Mouse (Mus musculus) layer of hippocampus, adult 11-12 months (tissue): ENCODE results near the gene Tmem163.
A peak's percentile ranks its signal among the peaks of the same experiment; 100 is the strongest.

Experiments used
- DNase-seq: peaks from one replicate; pipeline ENCODE4 v3.0.0; 2022; ENCODE audit warnings: low spot score

Gene Tmem163

DNA sequence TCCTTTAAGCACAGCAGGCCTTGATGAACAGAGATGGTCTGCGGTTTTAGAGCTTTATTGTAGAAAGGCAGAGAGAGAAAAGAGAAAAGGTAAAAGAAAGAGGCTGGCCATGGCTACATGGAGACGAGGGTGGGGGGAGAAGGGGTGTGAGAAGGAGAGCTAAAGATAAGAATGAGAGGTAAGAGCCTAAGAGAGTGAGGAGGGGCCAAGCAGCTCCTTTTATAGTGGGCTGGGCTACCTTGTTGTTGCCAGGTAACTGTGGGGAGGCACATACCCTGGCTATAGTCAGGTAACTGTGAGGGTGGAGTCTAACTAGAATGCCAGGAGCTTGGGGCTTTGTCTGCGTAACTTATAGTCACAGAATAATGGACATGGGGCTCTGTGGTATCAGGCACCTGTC is 110.7 kb downstream of the Tmem163 start:
- DNase-seq: no peak

DNA sequence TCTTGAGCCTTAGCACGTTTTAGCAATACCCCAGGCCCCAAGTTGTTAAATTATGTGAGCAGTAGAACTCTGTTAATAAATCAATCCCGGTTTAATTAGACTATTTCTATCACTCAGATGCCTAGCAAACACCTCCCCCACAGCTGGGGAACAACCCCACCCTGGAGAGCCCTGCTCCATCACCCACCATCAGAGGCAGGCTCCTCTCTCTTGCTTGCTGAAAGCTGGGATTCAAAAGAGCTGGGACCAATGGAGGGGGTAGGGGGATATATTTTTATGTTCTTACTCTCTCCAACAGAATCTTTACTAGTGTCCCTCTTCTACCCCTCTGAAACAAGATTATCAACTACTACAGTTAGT is 122.9 kb downstream of the Tmem163 start:
- no peak for DNase-seq

DNA sequence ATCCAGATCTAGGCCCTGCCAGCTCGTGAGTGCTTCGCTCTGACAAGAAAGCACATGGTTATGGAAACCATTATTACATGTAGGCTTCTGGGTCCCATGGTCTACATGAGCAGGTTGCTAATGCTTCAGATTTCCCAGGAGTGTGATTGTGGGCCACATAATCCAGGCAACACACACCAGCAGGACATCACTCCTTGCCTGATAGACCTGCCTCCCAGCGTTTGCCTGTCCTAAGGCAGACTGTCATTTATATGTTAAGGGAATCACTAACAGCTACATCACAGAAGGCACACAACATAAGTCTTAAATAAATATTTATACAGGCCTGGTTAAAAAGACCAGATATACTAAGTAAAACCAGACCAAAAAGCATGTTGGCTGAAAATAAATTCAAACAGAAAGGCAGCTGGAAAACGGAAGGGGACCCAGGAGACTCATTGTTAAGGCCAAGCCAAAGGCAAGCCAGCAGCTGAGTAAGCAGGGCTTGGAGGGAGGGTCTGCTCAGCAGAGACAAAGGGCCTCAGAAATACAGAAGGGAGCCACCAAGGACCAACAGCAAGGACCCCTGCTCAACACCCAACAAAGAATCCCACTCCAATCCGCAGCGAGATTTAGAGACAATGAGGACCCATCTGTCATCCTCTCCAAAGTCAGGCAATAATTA is 123.4 kb downstream of the Tmem163 start:
- no peak for DNase-seq

DNA sequence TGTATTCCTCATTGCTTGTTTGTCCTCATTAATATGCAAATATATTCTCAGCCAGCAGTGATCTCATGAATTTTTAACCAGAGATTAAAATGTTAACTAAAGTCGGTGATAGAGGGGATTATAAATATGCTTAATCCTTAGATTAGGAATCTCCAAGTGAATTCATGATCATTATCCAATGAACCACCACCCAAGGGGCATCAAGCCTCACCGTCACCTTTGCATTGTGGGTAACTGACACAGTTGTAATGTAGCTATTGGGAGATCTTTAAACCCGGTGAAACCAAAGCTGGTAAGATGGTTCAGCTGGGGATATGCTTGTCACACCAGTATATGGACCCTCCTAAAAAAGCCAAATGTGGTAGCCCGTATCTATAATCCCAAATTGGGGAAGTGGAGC is 131.3 kb downstream of the Tmem163 start:
- no peak for DNase-seq

DNA sequence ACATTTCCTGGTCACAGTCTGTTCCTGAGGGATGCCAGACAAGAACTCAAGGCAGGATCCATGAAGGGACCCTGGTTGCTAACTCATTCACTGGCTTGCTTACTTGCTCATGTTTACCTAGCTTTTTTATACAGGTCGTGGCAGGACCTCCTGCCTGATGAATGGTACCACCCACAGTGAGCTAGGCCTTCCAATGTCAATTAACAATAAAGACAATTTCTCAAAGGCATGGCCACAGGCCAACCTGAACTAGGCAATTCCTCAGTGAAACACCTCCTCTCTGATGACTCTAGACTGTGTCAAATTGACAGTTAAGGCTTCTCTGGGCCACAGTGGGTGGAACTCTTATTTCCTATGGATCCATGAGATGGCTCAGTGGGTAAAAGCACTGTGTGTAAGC is 136.6 kb downstream of the Tmem163 start:
- DNase-seq: no peak

DNA sequence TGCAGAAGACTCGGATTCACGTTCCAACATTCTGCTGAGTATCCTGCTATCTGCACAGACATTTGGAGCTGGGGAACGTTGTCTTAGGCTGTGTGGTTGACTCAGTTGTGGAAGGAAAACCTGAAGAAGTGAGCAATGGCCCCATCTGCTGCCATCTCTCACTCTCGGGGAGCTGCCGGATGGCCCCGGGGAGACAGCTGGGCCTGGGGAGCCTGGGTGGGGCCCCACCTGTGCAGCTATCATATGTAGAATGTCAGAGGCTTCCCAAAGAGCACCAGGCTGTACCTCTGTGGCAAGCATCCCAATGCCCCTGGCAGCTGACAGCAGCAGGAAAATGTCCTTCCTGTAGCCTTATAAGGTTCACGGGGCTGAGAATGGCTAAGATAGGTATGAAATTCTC is 137.4 kb downstream of the Tmem163 start:
- peak; percentile 43 for DNase-seq

DNA sequence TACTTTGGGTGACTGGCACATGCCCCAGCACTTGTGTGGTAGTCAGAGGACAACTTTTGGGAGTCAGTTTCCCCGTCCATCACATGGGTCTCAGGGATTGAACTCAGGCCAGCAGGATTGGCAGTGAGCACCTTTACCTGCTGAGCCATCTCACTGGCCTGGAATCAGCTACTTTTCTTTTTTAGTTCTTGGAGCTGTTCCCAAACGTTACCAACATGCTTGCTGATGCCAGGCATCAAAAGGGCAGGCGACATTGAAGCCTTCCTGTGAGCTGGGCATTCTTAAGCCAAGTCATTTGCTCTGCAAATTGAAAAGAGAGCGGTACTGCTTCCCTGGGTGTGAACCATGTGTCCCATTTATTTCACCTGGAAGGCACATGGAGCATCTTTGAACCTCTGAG is 137.8 kb downstream of the Tmem163 start:
- no peak for DNase-seq

DNA sequence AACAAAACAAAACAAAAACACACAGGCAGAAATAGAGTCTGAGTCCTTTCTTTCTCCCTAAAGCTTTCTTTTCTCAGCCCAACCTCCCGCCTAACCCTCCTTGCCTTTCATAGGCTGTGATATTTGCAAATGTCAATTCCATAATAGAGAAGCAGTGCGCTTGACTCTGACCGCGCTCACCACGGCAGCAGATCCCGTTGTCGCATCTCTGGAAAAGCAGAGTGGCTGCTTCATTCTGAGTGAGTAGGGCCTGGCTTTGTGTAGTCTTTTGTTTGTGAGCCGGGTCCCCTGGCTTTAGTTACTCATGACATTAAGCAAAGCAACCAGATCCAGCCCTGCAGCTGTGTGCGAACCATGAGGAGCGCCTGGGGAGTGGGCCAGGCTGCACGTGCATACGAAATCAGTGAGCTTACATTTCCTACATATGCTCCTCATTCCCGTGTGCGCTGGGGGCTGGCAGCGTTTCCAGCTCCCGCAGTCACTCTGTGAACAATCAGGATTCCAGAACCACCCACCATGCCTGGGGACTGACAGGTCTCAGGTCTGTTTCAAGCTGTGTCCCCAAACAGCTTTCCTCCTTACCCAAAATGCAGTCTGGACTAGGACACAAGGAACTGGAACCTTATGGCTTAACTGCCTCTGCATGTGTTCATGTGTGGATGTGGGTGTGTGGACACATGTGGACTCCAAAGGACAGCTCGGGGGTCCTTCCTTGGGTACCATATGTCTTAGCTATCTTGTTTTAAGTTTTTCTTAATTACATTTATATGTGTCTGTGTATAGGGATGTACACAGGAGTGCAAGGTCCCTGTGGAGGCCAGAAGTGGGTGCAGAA is 141.9 kb downstream of the Tmem163 start:
- peak; percentile 21 for DNase-seq

DNA sequence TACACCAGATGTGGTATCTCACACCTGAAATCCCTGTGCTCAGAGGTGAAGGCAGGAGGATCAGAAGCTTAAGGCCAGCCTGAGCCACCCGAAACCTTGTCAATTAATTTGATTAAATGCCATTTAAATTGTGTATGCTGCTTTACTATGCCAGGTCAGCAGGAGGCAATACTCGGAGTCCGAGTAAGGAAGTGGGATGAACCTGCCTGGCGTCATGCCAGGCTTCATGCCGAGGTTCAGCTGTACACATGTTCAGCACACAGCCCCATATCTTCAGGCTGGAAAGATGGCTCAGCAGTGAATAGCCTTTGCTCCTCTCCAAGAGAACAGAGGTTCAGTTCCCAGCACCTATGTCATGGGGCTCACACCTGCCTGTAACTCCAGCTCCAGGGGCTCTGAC is 142.9 kb downstream of the Tmem163 start:
- no peak for DNase-seq

DNA sequence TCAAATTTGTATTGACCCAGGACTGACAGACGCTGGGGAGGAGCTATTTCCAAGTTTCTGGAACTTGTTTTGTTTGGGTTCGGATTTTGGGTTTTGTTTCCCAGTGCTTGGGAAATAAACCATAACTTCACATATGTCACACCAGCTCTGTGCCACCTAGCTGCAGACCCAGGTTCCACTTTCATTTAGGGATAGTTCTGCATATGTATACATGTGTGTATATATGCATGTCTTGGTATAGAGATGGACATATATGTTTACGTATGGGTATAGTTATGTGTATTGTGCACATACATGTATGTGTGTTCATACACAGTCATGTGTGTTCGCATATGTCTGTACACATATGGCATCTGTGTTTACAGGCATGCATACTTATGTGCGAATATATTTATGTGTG is 147.6 kb downstream of the Tmem163 start:
- no peak for DNase-seq

DNA sequence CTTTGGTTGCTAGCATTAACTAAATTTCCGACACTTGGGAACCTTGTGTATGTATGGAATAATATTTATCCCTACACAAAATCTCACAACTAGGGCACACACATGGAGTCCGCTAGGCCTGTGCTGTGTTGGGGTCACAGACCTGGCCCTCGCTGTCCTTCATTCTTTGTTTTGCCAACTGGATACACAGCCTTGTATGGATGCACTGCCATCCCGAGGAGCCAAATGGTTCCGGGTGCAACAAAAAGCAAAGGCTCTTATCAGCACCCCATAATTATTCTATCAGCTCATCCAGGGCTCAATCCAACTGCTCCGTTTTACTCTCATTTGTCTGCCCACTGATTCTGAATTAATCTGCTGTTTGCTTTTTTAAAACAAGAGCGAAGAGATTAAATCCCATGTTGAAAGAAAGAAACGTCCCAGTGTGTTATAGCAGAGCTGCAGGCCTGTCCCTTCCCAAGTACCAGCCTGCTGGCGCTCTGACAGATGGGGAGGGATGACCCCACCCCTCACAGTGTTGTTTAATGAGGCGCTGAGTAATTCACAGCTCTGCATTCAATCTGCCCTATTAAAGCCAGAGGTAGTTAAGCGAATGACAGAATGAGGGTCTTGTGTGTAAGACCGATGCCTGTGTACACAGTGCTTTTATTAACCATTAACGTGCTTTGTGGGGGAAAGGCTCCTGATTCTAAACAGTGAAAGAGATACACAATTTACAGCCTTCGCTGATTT is 148.3 kb downstream of the Tmem163 start:
- no peak for DNase-seq

DNA sequence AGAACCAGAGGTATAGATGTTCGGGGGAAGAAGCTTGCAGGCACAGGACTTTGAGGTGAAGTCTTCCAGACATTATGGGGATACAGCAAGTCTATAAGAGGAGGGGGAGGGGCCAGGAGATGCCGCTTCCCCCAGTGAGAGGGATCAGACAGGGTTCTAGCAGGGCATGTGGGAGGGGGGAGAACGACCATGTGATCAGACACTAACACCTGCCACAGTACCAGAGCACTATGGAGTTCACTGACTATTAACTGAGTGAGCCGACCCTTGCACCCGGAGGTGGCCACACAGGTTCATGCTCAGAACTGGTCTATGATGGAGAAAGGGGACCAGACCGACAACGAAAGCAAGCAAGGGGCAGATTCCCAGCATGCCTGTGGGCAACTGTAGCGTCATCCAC is 156.0 kb downstream of the Tmem163 start:
- DNase-seq: no peak

DNA sequence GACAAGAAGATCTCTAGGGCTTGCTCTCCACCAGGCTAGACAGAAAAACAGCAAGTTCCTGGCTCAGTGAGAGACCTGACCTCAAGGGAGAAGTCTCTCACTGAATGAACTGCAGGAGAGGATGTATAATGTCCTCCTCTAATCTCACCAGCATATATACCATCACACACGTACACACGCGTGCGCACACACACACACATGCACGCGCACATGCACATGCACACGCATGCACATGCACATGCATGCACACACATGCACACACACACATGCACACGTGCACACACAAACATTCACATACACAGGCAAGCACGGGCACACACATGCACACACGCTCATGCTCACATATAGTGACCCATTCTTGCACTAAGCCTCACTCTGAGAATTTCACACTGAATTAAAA is 164.5 kb downstream of the Tmem163 start:
- no peak for DNase-seq

DNA sequence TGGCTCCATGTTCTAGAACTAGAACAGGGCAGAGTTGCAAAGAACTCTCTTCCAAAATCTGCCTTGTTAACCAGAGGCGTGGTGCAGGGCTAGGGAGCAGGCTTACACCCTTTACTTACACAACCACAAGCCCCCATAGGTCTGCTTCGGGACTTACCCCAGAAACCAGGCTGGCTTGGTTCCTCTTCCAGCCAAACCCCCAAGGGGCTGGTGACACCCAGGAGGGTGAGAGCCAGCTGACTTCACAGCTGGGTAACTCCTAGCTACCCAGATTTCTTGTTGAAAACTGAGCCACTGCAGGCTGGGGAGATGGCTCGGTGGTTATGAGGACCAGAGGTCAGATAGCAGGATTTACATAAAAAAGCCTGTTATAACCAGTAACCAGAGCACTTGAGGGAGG is 164.9 kb downstream of the Tmem163 start:
- no peak for DNase-seq

DNA sequence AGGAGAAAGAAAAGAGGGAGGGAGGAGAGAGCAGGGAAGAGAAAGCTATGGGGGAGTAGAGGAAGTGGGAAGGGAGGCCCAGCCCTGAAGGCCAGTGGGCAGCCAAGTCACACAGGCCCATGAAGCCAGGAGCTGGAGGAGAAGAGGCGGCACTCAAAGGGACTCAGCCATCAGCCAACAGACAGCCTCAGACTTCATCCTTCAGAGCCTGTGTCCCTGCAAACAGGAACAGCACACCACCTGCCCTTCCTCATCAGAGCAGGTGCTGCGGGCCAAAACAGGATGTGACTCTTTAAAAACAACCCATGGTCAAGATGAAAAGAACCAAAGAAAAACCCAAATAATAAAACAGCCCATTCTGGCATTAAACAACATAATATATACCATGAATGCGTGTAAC is 165.7 kb downstream of the Tmem163 start:
- no peak for DNase-seq

DNA sequence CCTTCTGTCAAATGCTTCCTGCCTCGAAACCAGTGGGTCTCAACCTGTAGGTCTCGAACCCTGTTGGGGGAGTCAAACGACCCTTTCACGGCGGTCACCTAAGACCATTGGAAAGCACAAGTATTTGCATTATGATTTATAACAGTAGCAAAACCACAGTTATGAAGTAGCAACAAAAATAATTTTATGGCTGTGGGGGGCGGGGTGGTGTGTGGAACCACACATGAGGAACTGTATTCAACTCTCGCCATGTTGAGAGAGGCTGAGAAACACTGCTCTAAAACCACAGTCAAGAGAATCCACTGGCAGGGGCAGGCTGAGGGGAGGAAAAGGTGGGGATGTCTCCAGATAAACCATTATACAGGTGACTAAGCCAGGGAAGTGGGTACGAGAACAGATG is 166.2 kb downstream of the Tmem163 start:
- DNase-seq: no peak

DNA sequence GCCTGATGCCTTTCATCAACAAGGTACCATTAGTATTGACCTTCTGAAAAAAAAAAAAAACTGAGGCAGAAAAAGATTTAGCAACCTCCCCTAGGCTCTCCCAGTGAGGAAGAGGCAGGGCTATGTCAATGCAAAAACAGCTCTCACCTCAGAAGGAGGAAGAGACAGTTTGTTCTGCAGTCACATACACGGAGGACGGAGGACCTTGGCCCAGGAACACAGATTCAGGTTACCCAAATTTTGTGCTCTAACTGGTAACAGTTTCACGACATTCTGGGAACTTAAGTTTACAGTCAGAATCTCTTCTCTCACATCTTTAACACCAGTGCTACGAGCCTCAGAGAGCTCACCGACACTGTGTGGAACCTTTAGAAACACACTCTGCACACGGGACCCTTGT is 166.6 kb downstream of the Tmem163 start:
- DNase-seq: no peak

DNA sequence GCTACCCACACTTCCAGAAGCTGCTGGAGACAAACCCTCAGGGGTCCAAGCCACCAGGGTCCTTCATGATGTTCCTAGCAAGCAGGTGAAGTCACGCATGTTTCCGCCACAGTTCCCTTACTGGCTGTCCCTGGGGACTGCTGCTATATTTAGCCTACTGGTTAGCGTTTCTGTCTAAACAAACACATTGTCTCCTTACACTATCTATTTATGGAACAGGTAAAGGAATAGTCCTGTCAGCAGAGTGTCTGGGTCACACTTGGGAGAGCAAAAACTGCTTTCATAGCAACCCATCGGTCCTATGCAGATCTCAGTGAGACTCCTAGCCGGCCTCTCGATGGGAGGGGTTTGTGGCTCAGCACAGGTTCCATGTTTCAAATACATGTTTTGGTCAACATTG is 168.0 kb downstream of the Tmem163 start:
- DNase-seq: no peak

DNA sequence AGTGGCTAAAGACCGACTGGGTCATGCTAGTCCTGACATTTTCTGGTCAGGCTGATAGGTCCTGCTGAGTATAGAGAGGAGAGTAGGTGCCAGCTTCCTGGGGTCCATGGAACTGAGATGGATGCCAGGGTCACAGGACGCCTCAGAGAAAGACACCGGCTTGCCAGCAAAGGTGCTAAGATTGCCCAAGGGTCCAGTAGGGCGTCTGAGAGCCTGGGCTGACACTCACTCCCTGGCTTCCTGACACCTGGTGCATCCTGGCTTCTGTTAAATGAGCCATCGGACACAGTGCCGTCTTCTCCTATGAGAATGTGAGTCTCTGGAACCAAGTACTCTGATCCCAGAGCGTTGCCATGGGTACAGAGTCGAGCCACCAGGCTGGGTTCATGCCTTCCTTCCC is 170.4 kb downstream of the Tmem163 start:
- DNase-seq: no peak

DNA sequence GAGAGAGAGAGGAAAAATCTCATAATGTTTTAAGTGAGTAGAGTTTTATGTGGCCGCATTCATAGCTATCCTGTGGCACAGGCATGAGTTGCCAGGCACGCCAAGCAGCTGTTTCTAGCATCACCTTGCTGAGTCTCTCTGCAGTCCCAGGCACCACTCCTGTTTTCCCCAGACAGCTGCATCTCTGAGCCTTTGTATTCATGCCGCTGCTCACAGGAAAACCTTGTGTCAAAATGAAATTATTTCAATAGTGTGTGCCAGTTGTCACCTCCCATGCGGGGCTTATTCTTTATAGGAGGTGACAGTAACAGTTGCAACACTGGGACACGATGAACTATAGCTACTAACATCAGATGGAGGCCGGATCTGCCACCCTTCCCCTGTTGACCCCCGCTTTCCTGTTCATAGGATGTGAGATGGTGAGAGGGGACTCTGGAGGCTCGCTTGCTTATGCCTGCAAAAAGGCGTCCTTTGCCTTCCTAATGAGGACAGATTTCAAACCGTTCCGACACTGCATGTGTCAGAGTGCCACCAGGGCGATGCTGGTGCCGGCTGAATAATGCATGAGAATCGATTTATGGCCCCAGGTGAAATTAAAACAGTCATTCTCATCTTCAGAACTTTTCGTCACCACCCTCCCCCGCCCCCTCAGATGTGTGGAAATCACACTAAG is 171.1 kb downstream of the Tmem163 start:
- no peak for DNase-seq

DNA sequence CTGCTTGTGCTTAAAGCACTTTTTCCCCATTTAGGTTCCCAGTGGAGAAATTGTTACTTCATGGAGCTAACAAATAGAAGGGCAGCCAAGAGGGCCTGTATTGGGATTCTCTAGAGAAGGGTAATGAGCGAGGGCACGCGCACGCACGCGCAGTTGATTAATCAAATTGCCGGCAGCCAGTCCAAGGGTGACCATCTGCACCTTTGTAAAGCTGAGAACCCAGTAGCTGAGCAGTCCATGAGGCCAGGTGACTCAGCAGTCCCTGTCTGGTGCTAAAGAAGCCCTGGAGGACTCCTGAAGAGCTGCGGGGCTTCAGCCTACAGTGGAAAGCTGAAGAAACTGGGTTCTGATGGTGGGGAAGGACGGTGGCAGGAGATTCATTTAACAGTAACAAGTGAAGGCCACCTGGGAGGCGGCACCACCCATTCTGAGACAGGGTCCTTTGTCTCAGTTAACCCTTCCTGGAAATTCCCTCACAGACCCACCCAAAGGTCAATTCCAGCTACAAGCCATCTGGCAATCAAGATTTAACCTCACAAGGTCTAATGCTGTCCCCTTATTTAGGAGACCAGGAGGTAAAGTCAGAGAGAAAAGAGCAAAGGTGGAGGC is 172.2 kb downstream of the Tmem163 start:
- no peak for DNase-seq

DNA sequence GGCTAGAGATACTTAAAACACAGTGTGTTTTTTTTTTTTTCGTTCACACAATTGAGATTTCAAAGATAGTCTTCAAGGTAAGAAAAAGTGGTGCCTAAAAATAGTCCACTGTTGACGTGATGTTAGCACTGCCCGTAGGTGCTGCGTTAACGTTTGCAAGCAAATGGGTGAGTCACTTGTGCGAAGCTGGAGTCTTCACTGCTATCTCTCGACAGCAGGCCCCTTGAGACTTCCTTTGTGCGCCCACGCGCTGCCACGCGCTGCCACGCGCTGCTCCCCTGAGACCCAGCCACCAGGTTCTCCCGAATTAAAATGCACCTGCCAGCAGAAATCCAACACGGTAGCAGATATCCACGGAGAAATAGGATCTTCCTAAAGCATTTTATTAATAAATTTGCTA is 178.6 kb downstream of the Tmem163 start:
- no peak for DNase-seq
